Mouse (Mus musculus) forebrain, postnatal 0 days (tissue): ENCODE data around the gene Bloc1s1. TPM values are rescaled to one million over a fixed set of nuclear protein-coding genes. Genes with fewer than 3 reads are reported as not detected.
A peak's percentile ranks its signal among the peaks of the same experiment; 100 is the strongest.

Experiments used
- ATAC-seq: fragments of 200-750 bp; cut with Nextera tagmentation; 2 replicates; pipeline ENCODE4 v1.8.0; 2017; ENCODE audit warnings: mild to moderate bottlenecking, moderate library complexity
- DNase-seq: peaks from one replicate; pipeline ENCODE4 v3.0.0-alpha.2; 2015
- H3K27ac ChIP-seq: fragments of 300-500 bp; sonication (generic); 2 replicates; pipeline ENCODE4 v1.5.1; 2014; ENCODE audit warnings: low read depth, mild to moderate bottlenecking, antibody characterized with exemption, low read length, moderate library complexity, mixed read lengths
- H3K27me3 ChIP-seq: fragments of 300-500 bp; sonication (generic); 2 replicates; pipeline ENCODE4 v1.6.1; 2014; ENCODE audit warnings: mild to moderate bottlenecking, low read length, mixed read lengths; ENCODE audit not compliant: insufficient read depth
- H3K36me3 ChIP-seq: fragments of 300-500 bp; sonication (generic); 2 replicates; pipeline ENCODE4 v1.6.1; 2014; ENCODE audit warnings: mild to moderate bottlenecking, moderate library complexity; ENCODE audit not compliant: insufficient read depth
- H3K4me1 ChIP-seq: fragments of 300-500 bp; sonication (generic); 2 replicates; pipeline ENCODE4 v1.6.1; 2014; ENCODE audit warnings: antibody characterized with exemption; ENCODE audit not compliant: insufficient read depth
- H3K4me2 ChIP-seq: fragments of 300-500 bp; sonication (generic); 2 replicates; pipeline ENCODE4 v1.6.1; 2014; ENCODE audit warnings: low read depth, mild to moderate bottlenecking, moderate library complexity
- H3K4me3 ChIP-seq: fragments of 300-500 bp; sonication (generic); 2 replicates; pipeline ENCODE4 v1.5.1; 2014; ENCODE audit warnings: low read depth, low read length, mixed read lengths
- H3K9ac ChIP-seq: fragments of 300-500 bp; sonication (generic); 2 replicates; pipeline ENCODE4 v1.6.1; 2014; ENCODE audit warnings: mild to moderate bottlenecking
- H3K9me3 ChIP-seq: fragments of 300-500 bp; sonication (generic); 2 replicates; pipeline ENCODE4 v1.6.1; 2016; ENCODE audit warnings: low read length
- CTCF ChIP-seq: sonication (generic); IDR thresholded peaks from 2 replicates; pipeline ENCODE4 v1.5.1; 2016; ENCODE audit warnings: antibody characterized with exemption, control low read depth, low read depth
- WGBS: fragments of 180-500 bp; shearing (Covaris S2); extraction: QIAGEN DNeasy Blood & Tissue Kit; methylation state at CpG from one replicate; pipeline ENCODE4 v1.1.7; 2014; 5-methylcytosine and 5-hydroxymethylcytosine counted together
- polyA plus RNA-seq: library from polyadenylated mRNA; unstranded; fragments of >200 nt; fragmentation: Nextera tagmentation; extraction: Ambion mirVana; gene quantifications from 2 replicates; pipeline ENCODE4 v1.2.1, GENCODE M21; 2015
- total RNA-seq: library from RNA; depleted of rRNA; stranded (reverse); fragments of >200 nt; gene quantifications from 2 replicates; pipeline ENCODE4 v1.2.3, GENCODE M21; 2014

Bloc1s1 gene
- total and polyA plus RNA-seq, 2 experiments from 2014 or later: 120 to 246 TPM

- WGBS: 1% methylated on average over 79 of the region's 89 CpGs
- peak within 1 kb of the TSS; percentile 82 for H3K4me2 ChIP-seq
- DNase-seq (peak; percentile 91), ATAC-seq (peak; percentile 88)
- H3K27ac ChIP-seq: peak within 1 kb of the TSS; percentile 89
- H3K27me3 ChIP-seq: no peaks in the 10 kb centered on the region
- H3K4me1 ChIP-seq: peaks cover 18% of the 10 kb centered on the region
- H3K9ac ChIP-seq: peak within 1 kb of the TSS; percentile 72
- peak; percentile 12; the same call in 1 of the 2 replicates for TF ChIP-seq CTCF
- peak within 1 kb of the TSS; percentile 86 for H3K4me3 ChIP-seq
- no peaks in the 10 kb centered on the region for H3K9me3 ChIP-seq
- H3K36me3 ChIP-seq: peaks cover under 1% of the 10 kb centered on the region; the same call in 1 of the 2 replicates
These were observed 32.3 kb downstream of the Bloc1s1 start, which contains the start of gene Gdf11 for GRCm38 (mm10) chr10:128891296-128892094. Gdf11 (minus strand) TSS chr10:128891718.

- Histone ChIP-seq H3K36me3 (peaks cover 7% of the 10 kb centered on the region; the same call in 1 of the 2 replicates), H3K9ac (peak overlapping the region; percentile 72), H3K4me1 (peaks cover 18% of the 10 kb centered on the region), H3K27me3 (no peaks in the 10 kb centered on the region), H3K9me3 (no peaks in the 10 kb centered on the region), H3K4me3 (peak overlapping the region; percentile 86), H3K4me2 (peak overlapping the region; percentile 82), H3K27ac (peak overlapping the region; percentile 89)
- no peak; the same call in 1 of the 2 replicates for ATAC-seq
- no peak for TF ChIP-seq CTCF
- DNase-seq: no peak
- 3% methylated on average over 40 of the region's 40 CpGs for WGBS
These were observed 33.2 kb downstream of the Bloc1s1 start for GRCm38 (mm10) chr10:128890383-128891295.

DNA sequence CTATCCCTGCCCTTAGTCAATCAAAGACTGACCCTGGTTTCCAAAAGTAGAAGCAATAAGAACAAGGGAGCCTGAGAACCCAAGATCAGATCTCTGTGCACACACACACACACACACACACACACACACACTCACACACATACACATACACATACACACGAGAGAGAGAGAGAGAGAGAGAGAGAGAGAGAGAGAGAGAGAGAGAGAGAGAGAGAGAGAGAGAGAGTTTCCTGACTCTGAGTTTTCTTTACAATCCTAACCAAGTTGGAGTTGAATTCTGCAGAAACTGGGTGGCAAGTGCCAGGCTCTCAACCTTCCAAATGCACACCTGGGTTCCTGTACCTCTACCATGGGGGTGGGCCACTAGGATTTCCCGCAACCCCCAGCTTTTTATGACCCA is 34.0 kb downstream of the Bloc1s1 start:
- Histone ChIP-seq H3K9me3 (no peaks in the 10 kb centered on the region), H3K27me3 (no peaks in the 10 kb centered on the region), H3K4me2 (peak overlapping the region; percentile 82), H3K27ac (no peak overlapping the region), H3K4me1 (peaks cover 18% of the 10 kb centered on the region), H3K36me3 (peaks cover 11% of the 10 kb centered on the region; the same call in 1 of the 2 replicates), H3K9ac (no peak overlapping the region), H3K4me3 (peak overlapping the region; percentile 86)
- ATAC-seq: no peak
- TF ChIP-seq CTCF: no peak
- no peak for DNase-seq
- WGBS: 0% methylated on average over 1 of the region's 2 CpGs

DNA sequence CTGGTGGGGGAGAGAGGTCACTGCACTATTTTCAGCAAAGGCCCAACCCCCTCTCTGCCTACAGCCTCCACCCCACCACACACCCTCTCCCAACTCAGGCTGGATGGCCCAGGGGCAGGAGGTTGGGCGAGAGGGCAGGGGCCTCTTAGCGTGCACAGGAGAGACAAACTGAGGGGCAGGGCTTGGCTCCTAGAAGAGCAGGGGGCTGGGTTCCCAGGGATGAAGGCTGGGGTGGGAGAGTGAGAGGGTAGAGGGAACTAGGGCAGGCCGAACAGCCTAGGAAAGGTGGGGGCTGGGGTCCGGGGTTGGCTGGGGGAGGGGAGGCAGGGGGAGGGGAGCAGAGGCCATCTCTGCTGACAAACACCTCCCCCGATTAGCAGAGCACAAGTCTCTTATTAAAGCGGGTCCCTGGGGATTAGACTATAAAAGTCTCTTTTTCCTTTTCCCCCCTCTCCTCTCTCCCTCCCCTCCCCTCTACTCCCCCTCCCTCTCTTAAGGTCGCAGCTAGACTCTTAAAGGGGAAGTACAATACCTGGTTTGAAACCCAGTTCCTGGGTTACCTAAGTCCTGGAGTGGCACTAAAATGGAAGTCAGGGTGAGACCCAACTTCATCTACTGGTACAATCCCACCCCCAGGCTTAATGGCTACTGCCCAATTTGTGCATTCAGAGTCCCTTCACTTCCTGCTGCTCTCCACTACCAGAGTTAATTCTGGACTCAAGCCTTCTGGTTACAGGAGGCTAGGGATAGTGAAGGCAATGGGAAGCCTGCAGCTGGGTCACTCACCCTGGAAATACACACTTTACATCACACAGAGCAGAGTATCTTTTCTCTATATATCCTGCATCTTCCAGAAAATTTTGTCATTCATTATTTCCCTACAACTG is 34.7 kb downstream of the Bloc1s1 start:
- H3K4me3 ChIP-seq: peak overlapping the region; percentile 33
- no peak for TF ChIP-seq CTCF
- 4% methylated on average over 7 of the region's 7 CpGs for whole genome bisulfite sequencing
- H3K4me1 ChIP-seq: peaks cover 18% of the 10 kb centered on the region
- no peak for DNase-seq
- H3K27me3 ChIP-seq: no peaks in the 10 kb centered on the region
- H3K36me3 ChIP-seq: peaks cover 13% of the 10 kb centered on the region; the same call in 1 of the 2 replicates
- H3K27ac ChIP-seq: 0 out of 2 replicates have a peak overlapping the region, but pooled peaks have one; percentile 15
- ATAC-seq: 0 out of 2 replicates have a peak, but pooled peaks have one; percentile 10
- peak overlapping the region; percentile 82 for H3K4me2 ChIP-seq
- H3K9me3 ChIP-seq: no peaks in the 10 kb centered on the region
- H3K9ac ChIP-seq: peak overlapping the region; percentile 39

DNA sequence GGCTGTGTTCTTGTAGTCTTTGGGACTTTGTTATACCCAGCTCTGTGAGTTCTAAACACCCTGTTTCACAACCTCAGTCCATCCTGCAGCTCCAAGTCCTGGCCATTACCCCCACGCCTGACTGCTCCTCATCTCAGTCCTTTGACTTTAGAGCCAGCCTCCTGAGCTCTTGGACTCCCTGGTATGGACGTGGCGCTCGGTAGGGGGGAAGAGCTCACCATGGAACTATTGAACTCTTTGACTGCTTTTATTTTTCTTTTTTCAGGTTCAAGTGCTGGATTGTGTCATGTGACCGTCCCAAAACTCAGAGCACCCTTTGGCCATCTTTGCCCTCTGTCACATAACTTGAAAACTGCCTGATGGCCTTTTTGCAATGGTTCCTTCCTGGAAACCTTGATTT is 41.8 kb downstream of the Bloc1s1 start:
- no peak for DNase-seq
- Histone ChIP-seq H3K9ac (no peak overlapping the region), H3K27me3 (no peaks in the 10 kb centered on the region), H3K4me2 (no peak overlapping the region), H3K9me3 (no peaks in the 10 kb centered on the region), H3K36me3 (peaks cover 13% of the 10 kb centered on the region; the same call in 1 of the 2 replicates), H3K4me3 (no peak overlapping the region), H3K27ac (no peak overlapping the region), H3K4me1 (no peaks in the 10 kb centered on the region)
- TF ChIP-seq CTCF: no peak
- 81% methylated on average over 5 of the region's 5 CpGs for WGBS
- no peak for ATAC-seq

- Histone ChIP-seq H3K36me3 (peaks cover 8% of the 10 kb centered on the region; the same call in 1 of the 2 replicates), H3K9ac (no peak overlapping the region), H3K27ac (no peak overlapping the region), H3K9me3 (no peaks in the 10 kb centered on the region), H3K27me3 (no peaks in the 10 kb centered on the region), H3K4me1 (no peaks in the 10 kb centered on the region), H3K4me3 (no peak overlapping the region), H3K4me2 (no peak overlapping the region)
- WGBS: 95% methylated on average over 2 of the region's 2 CpGs
- ATAC-seq: no peak
- TF ChIP-seq CTCF: no peak
- DNase-seq: no peak
These were observed 45.0 kb downstream of the Bloc1s1 start for GRCm38 (mm10) chr10:128878811-128879210.
